Mouse (Mus musculus): Measurements from ENCODE around the gene Anapc16.

GRCm38 (mm10) chr10:59963609-59964008 lies 39.3 kb downstream of the Anapc16 start:
- TF ChIP-seq POLR2A (IDR thresholded peaks at IDR 0.05; ENCODE audit: low read depth, low read length) (no peak), CTCF (IDR thresholded peaks at IDR 0.05; ENCODE audit: extremely low read depth, insufficient read depth, insufficient read length, insufficient replicate concordance) (no peak)
